Mouse (Mus musculus) myocyte (in vitro differentiated cells): ENCODE data around the gene Gabrb1. TPM values are rescaled to one million over a fixed set of nuclear protein-coding genes. Genes with fewer than 3 reads are reported as not detected.
"Not testable (repeated sequence)": the region's sequence is repeated elsewhere in the genome, so short reads cannot be mapped to it uniquely, and the experiment has no call there.

Experiments
- H3K27me3 ChIP-seq: one replicate; pipeline ENCODE4 v1.6.1; 2011; ENCODE audit not compliant: control insufficient read depth, insufficient read depth, insufficient read length
- H3K36me3 ChIP-seq: one replicate; pipeline ENCODE4 v1.6.1; 2011; ENCODE audit not compliant: control insufficient read depth, insufficient read depth
- H3K4me2 ChIP-seq: one replicate; pipeline ENCODE4 v1.6.1; 2011; ENCODE audit warnings: low read depth, control low read depth
- H3K4me3 ChIP-seq: one replicate; pipeline ENCODE4 v1.5.1; 2011; ENCODE audit warnings: mild to moderate bottlenecking, control low read depth, moderate library complexity
- H3K79me2 ChIP-seq: one replicate; pipeline ENCODE4 v1.6.1; 2011; ENCODE audit not compliant: control insufficient read depth, insufficient read depth
- H3ac ChIP-seq: one replicate; pipeline ENCODE4 v1.6.1; 2011; ENCODE audit not compliant: control insufficient read depth, insufficient read length
- CEBPB ChIP-seq: IDR thresholded peaks from 2 replicates; pipeline ENCODE4 v1.6.1; 2011; ENCODE audit warnings: mild to moderate bottlenecking, moderate library complexity; ENCODE audit not compliant: poor library complexity, insufficient read depth, severe bottlenecking
- E2F4 ChIP-seq: IDR thresholded peaks from one replicate; pipeline ENCODE4 v1.6.1; 2011; ENCODE audit warnings: mild to moderate bottlenecking, control low read depth, moderate library complexity; ENCODE audit not compliant: insufficient read depth
- MAX ChIP-seq: IDR thresholded peaks from one replicate; pipeline ENCODE4 v1.6.1; 2011; ENCODE audit warnings: low read depth, mild to moderate bottlenecking, control low read depth
- MYOD1 ChIP-seq, 3 experiments: IDR thresholded peaks; one replicate each; pipeline ENCODE4 v1.6.1; 2011; ENCODE audit warnings: control low read depth in 2 of 3, low read depth in 2 of 3, mild to moderate bottlenecking in 2 of 3, moderate library complexity in 1 of 3; ENCODE audit not compliant: insufficient read length in 2 of 3, control insufficient read depth in 1 of 3
- MYOG ChIP-seq, 3 experiments: IDR thresholded peaks; one replicate each; pipeline ENCODE4 v1.6.1; 2011; ENCODE audit warnings: control low read depth in 2 of 3, low read depth in 2 of 3, mild to moderate bottlenecking in 2 of 3; ENCODE audit not compliant: insufficient read length in 2 of 3, control insufficient read depth in 1 of 3, insufficient read depth in 1 of 3
- POLR2A ChIP-seq: IDR thresholded peaks from one replicate; pipeline ENCODE4 v1.6.1; 2011; ENCODE audit warnings: low read depth, mild to moderate bottlenecking, control low read depth, moderate library complexity; ENCODE audit not compliant: insufficient read length
- POLR2AphosphoS2 ChIP-seq: IDR thresholded peaks from one replicate; pipeline ENCODE4 v1.6.1; 2011; ENCODE audit warnings: low read depth, control low read depth; ENCODE audit not compliant: insufficient read length
- REST ChIP-seq: IDR thresholded peaks from one replicate; pipeline ENCODE4 v1.6.1; 2011; ENCODE audit warnings: mild to moderate bottlenecking, control low read depth, moderate library complexity; ENCODE audit not compliant: insufficient read depth, insufficient read length
- SRF ChIP-seq: IDR thresholded peaks from one replicate; pipeline ENCODE4 v1.6.1; 2011; ENCODE audit warnings: low read depth; ENCODE audit not compliant: control insufficient read depth, insufficient read length
- TCF12 ChIP-seq: IDR thresholded peaks from one replicate; pipeline ENCODE4 v1.6.1; 2011; ENCODE audit warnings: mild to moderate bottlenecking, control low read depth; ENCODE audit not compliant: poor library complexity, insufficient read depth, severe bottlenecking
- TCF3 ChIP-seq: IDR thresholded peaks from one replicate; pipeline ENCODE4 v1.6.1; 2011; ENCODE audit warnings: low read depth, control low read depth; ENCODE audit not compliant: insufficient read length
- USF1 ChIP-seq: IDR thresholded peaks from one replicate; pipeline ENCODE4 v1.6.1; 2011; ENCODE audit warnings: low read depth, mild to moderate bottlenecking, control low read depth, moderate library complexity
- polyA plus RNA-seq: library from polyadenylated mRNA; unstranded; fragments of >200 nt; fragmentation: generic; extraction: Trizol; gene quantifications from one replicate; pipeline ENCODE4 v1.2.1, GENCODE M21; 2012; ENCODE audit warnings: missing spikeins

Gabrb1 gene
- polyA plus RNA-seq, 1 experiment, result 0.01 TPM

GRCm38 (mm10) chr5:72148679-72149078 lies 490.8 kb downstream of the Gabrb1 start:
- Histone ChIP-seq H3ac (no peak overlapping the region), H3K27me3 (no peaks in the 10 kb centered on the region), H3K4me2 (no peak overlapping the region), H3K36me3 (no peaks in the 10 kb centered on the region), H3K79me2 (no peaks in the 10 kb centered on the region), H3K4me3 (no peak overlapping the region)
- no peak for TF ChIP-seq TCF3
- no peak for TF ChIP-seq TCF12
- TF ChIP-seq MYOD1 (IDR thresholded peaks at IDR 0.05; ENCODE audit: control insufficient read depth in 1 of 3, insufficient read length in 2 of 3, low read depth in 2 of 3), result no peak
- TF ChIP-seq CEBPB, result no peak
- no peak for TF ChIP-seq REST
- no peak for TF ChIP-seq USF1
- no peak for TF ChIP-seq MAX
- TF ChIP-seq POLR2A, result no peak
- no peak for TF ChIP-seq POLR2AphosphoS2
- TF ChIP-seq SRF, result no peak
- no peak for TF ChIP-seq E2F4
- TF ChIP-seq MYOG (IDR thresholded peaks at IDR 0.05; ENCODE audit: control insufficient read depth in 1 of 3, insufficient read depth in 1 of 3, insufficient read length in 2 of 3, low read depth in 2 of 3), result no peak

DNA sequence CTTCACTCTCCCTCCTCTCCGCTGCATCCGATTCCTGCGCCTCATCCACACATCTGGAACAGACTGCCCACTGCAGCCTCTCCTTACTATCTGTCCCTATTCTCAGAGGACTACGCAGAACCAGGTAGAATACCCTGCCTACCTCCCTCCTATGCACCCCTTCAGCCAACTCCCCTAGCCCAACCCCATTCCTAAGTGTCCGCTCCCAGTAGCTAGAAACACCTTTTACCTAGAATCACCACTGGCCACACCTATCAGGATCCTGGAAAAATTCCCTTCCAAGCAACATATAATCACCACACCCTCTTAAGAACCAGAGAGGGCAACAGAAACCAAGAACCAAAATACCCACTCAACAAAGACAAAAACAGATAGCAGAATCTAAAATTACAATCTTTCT lies 493.0 kb downstream of the Gabrb1 start:
- Histone ChIP-seq H3K27me3 (no peaks in the 10 kb centered on the region), H3K4me2 (no peak overlapping the region), H3K36me3 (peaks cover 4% of the 10 kb centered on the region), H3K4me3 (no peak overlapping the region), H3ac (no peak overlapping the region), H3K79me2 (no peaks in the 10 kb centered on the region)
- TF ChIP-seq MYOG (IDR thresholded peaks at IDR 0.05; ENCODE audit: control insufficient read depth in 1 of 3, insufficient read depth in 1 of 3, insufficient read length in 2 of 3, low read depth in 2 of 3) (no peak), TCF3 (no peak), MAX (no peak), POLR2A (no peak), TCF12 (no peak), USF1 (no peak), POLR2AphosphoS2 (no peak), MYOD1 (IDR thresholded peaks at IDR 0.05; ENCODE audit: control insufficient read depth in 1 of 3, insufficient read length in 2 of 3, low read depth in 2 of 3) (no peak), REST (no peak), CEBPB (no peak), SRF (no peak), E2F4 (no peak)

DNA sequence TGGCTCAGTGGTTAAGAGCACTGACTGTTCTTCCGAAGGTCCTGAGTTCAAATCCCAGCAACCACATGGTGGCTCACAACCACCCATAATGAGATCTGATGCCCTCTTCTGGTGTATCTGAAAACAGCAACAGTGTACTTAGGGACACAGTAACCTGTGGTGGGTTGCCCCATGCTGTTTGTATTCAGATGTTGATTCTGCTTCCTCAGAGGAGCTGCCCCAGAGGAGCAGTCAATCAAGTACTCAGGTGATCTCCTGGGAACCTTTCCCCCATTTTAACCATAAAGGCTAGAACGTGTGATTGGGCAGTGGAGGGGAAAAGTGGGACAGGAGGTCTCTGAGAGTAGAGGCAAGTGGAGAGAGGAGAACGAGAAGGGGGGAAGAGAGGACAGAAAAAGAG lies 497.8 kb downstream of the Gabrb1 start:
- not testable (repeated sequence) for H3K4me3 ChIP-seq, H3K27me3 ChIP-seq, H3ac ChIP-seq, H3K36me3 ChIP-seq, H3K4me2 ChIP-seq, H3K79me2 ChIP-seq

GRCm38 (mm10) chr5:72156598-72156997 lies 498.7 kb downstream of the Gabrb1 start:
- Histone ChIP-seq H3K4me3 (no peak overlapping the region), H3K4me2 (no peak overlapping the region), H3K79me2 (no peaks in the 10 kb centered on the region), H3K36me3 (peaks cover 10% of the 10 kb centered on the region), H3ac (no peak overlapping the region), H3K27me3 (no peaks in the 10 kb centered on the region)
- no peak for TF ChIP-seq POLR2A
- TF ChIP-seq CEBPB, result no peak
- TF ChIP-seq USF1, result no peak
- TF ChIP-seq SRF, result no peak
- no peak for TF ChIP-seq TCF12
- no peak for TF ChIP-seq MYOG (IDR thresholded peaks at IDR 0.05; ENCODE audit: control insufficient read depth in 1 of 3, insufficient read depth in 1 of 3, insufficient read length in 2 of 3, low read depth in 2 of 3)
- no peak for TF ChIP-seq E2F4
- no peak for TF ChIP-seq MYOD1 (IDR thresholded peaks at IDR 0.05; ENCODE audit: control insufficient read depth in 1 of 3, insufficient read length in 2 of 3, low read depth in 2 of 3)
- no peak for TF ChIP-seq POLR2AphosphoS2
- no peak for TF ChIP-seq TCF3
- TF ChIP-seq REST, result no peak
- no peak for TF ChIP-seq MAX

DNA sequence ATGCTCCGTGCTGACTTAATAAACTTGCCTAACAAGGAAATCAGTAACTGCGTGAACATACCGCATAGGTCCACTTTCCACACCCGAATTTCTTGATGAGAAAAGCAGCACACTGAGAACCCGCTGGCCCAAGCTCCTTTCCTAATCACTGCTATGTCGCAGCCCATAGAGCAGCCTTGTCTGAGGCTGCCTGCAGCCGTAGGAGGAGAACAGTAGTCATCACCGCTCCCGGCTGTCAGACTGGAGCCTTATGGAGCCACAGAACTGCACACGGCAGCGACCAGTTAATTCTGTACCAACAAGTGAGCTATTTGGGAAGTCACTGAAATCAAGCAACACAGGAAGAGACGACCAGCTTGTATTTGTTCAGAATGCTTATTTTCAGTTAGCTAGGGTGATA lies 500.8 kb downstream of the Gabrb1 start:
- Histone ChIP-seq H3ac (no peak overlapping the region), H3K79me2 (no peaks in the 10 kb centered on the region), H3K4me3 (no peak overlapping the region), H3K4me2 (no peak overlapping the region), H3K27me3 (no peaks in the 10 kb centered on the region), H3K36me3 (peaks cover 26% of the 10 kb centered on the region)
- no peak for TF ChIP-seq MYOG (IDR thresholded peaks at IDR 0.05; ENCODE audit: control insufficient read depth in 1 of 3, insufficient read depth in 1 of 3, insufficient read length in 2 of 3, low read depth in 2 of 3)
